Mouse (Mus musculus): ENCODE data around the gene Treml2. TPM values are rescaled to one million over a fixed set of nuclear protein-coding genes. Genes with fewer than 3 reads are reported as not detected.

Treml2 gene
- polyA plus RNA-seq, 1 experiment, result not detected

- H3K4me1 ChIP-seq (ENCODE audit: control insufficient read depth, insufficient read depth, low read length), result no peaks in the 10 kb centered on the region
- no peak for TF ChIP-seq POLR2A (IDR thresholded peaks at IDR 0.05; ENCODE audit: low read depth, low read length)
- TF ChIP-seq CTCF (IDR thresholded peaks at IDR 0.05; ENCODE audit: borderline replicate concordance, insufficient read depth, low read length), result no peak
- H3K4me3 ChIP-seq (ENCODE audit: insufficient read depth, low read length), result no peak within 1 kb of the TSS
- no peak within 1 kb of the TSS for H3K27ac ChIP-seq (ENCODE audit: insufficient read depth, low read length)
Measured at GRCm38 (mm10) chr17:48359616-48360015, 60.3 kb downstream of the Treml2 start, which contains the start of gene Treml1. Gene Treml1 (plus strand): TSS chr17:48359916.

- no peak for TF ChIP-seq CTCF (IDR thresholded peaks at IDR 0.05; ENCODE audit: borderline replicate concordance, insufficient read depth, low read length)
- TF ChIP-seq POLR2A (IDR thresholded peaks at IDR 0.05; ENCODE audit: low read depth, low read length), result no peak
- Histone ChIP-seq H3K4me1 (ENCODE audit: control insufficient read depth, insufficient read depth, low read length) (no peaks in the 10 kb centered on the region), H3K27ac (ENCODE audit: insufficient read depth, low read length) (no peak overlapping the region), H3K4me3 (ENCODE audit: insufficient read depth, low read length) (no peak overlapping the region)
Measured at GRCm38 (mm10) chr17:48360462-48360861, 61.2 kb downstream of the Treml2 start.

Other genes starting within 250 kb of the Treml2 start
- gene 1700067P10Rik, start 210.2 kb upstream of the Treml2 start, polyA plus RNA-seq (2011; ENCODE audit: insufficient read length, low read depth, missing spikeins), result not detected in 2 replicates
- gene 9830107B12Rik, start 153.2 kb upstream of the Treml2 start, polyA plus RNA-seq (2011; ENCODE audit: insufficient read length, low read depth, missing spikeins), result not detected in 2 replicates
- not detected in 2 replicates for gene A530064D06Rik, start 132.2 kb upstream of the Treml2 start, polyA plus RNA-seq (2011; ENCODE audit: insufficient read length, low read depth, missing spikeins)
- gene Trem1, start 66.7 kb upstream of the Treml2 start, polyA plus RNA-seq (2011; ENCODE audit: insufficient read length, low read depth, missing spikeins), result 0.33 TPM in 1 of 2 replicates, not detected in the other
- gene Trem3, start 51.7 kb upstream of the Treml2 start, polyA plus RNA-seq (2011; ENCODE audit: insufficient read length, low read depth, missing spikeins), result not detected in 2 replicates
- gene Treml4, start 35.2 kb upstream of the Treml2 start, polyA plus RNA-seq (2011; ENCODE audit: insufficient read length, low read depth, missing spikeins), result not detected in 2 replicates
- 0.19 TPM in 1 of 2 replicates, not detected in the other for gene B430306N03Rik, start 16.6 kb downstream of the Treml2 start, polyA plus RNA-seq (2011; ENCODE audit: insufficient read length, low read depth, missing spikeins)
- gene Trem2, start 46.9 kb downstream of the Treml2 start, polyA plus RNA-seq (2011; ENCODE audit: insufficient read length, low read depth, missing spikeins), result 0.32 and 2.2 TPM in 2 replicates
- gene Treml1, start 60.4 kb downstream of the Treml2 start, polyA plus RNA-seq (2011; ENCODE audit: insufficient read length, low read depth, missing spikeins), result not detected in 2 replicates
- 31.9 and 41.5 TPM in 2 replicates for gene Nfya, start 110.4 kb downstream of the Treml2 start, polyA plus RNA-seq (2011; ENCODE audit: insufficient read length, low read depth, missing spikeins)
- gene Oard1, start 110.5 kb downstream of the Treml2 start, polyA plus RNA-seq (2011; ENCODE audit: insufficient read length, low read depth, missing spikeins), result 17.1 and 18.9 TPM in 2 replicates
- gene Apobec2, start 133.4 kb downstream of the Treml2 start, polyA plus RNA-seq (2011; ENCODE audit: insufficient read length, low read depth, missing spikeins), result not detected in 2 replicates
- gene Tspo2, start 152.0 kb downstream of the Treml2 start, polyA plus RNA-seq (2011; ENCODE audit: insufficient read length, low read depth, missing spikeins), result not detected in 2 replicates
- gene Unc5cl, start 155.4 kb downstream of the Treml2 start, polyA plus RNA-seq (2011; ENCODE audit: insufficient read length, low read depth, missing spikeins), result not detected in 2 replicates

Data from embryonic fibroblast, embryonic 13.5 days (primary cell).